Mouse (Mus musculus) erythroblast, adult 5-6 weeks (primary cell): ENCODE measurements around the gene Dnah7b. TPM values are rescaled to one million over a fixed set of nuclear protein-coding genes. Genes with fewer than 3 reads are reported as not detected.
"Not testable (repeated sequence)": the region's sequence is repeated elsewhere in the genome, so short reads cannot be mapped to it uniquely, and the experiment has no call there.

Source experiments
- ATAC-seq: replicated peaks from 2 replicates; pipeline ENCODE4 v1.8.0; 2016; ENCODE audit warnings: moderate number of reproducible peaks, mild to moderate bottlenecking, moderate TSS enrichment, inconsistent platforms; ENCODE audit not compliant: poor library complexity, low FRiP score, severe bottlenecking
- total RNA-seq, 2 experiments: library from RNA; stranded (forward) in 1 of 2; stranded (reverse) in 1 of 2; fragments of 150-400 nt in 1 of 2; fragments of 200-764, 138-1000 nt in 1 of 2; gene quantifications; 2 replicates each; pipeline versions ENCODE4 v1.2.3 to v1.2.4; 2015 to 2017; ENCODE audit warnings: low replicate concordance in 2 of 2

The Dnah7b gene
- total RNA-seq, 2 experiments from 2014 or later: not detected

- not testable (repeated sequence) for ATAC-seq
These were observed 212.9 kb downstream of the Dnah7b start for GRCm38 (mm10) chr1:46278911-46279565.

DNA sequence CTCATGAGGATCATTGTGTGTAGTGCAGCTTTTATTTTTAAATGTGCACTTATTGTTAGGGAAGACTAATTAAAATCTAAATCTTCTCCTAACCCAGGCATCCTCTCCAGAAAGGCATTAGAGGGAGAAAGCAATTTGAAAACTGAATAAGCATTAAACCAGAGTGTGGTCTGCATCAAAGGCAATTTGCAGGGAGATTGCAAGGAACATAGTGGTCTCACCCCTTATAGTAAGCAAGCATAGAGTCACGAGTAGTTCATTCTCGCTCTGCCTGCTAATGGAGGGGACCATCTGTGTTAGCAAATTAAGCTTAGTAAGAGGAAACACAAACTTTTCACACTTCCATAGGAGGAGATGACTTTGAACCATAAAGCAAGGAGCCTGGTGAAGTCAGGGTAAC, 228.3 kb downstream of the Dnah7b start:
- not testable (repeated sequence) for ATAC-seq

- not testable (repeated sequence) for ATAC-seq
These were observed 259.8 kb downstream of the Dnah7b start for GRCm38 (mm10) chr1:46325942-46326341.

DNA sequence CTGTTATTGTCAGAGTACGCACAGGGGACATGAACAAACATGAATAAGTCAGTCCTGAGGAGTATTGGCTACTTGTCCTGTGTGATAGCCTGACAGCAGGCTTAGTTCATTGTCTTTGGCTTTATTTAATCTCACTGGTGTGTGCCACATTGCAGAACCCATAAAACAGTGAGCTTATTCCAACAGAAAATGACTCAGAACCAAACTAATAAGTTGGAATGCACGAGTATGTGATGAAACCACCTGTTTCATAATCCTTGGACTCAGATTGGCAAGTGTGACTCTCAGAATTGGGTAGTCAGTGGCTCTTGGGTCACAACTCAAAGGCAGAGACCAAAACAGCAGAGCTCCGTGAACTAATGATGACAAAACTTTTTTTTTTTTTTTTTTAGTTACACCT, 279.2 kb downstream of the Dnah7b start:
- ATAC-seq: not testable (repeated sequence)

- not testable (repeated sequence) for ATAC-seq
These were observed 314.5 kb downstream of the Dnah7b start for GRCm38 (mm10) chr1:46380641-46381040.

- not testable (repeated sequence) for ATAC-seq
These were observed 328.7 kb downstream of the Dnah7b start for GRCm38 (mm10) chr1:46394681-46395297.

DNA sequence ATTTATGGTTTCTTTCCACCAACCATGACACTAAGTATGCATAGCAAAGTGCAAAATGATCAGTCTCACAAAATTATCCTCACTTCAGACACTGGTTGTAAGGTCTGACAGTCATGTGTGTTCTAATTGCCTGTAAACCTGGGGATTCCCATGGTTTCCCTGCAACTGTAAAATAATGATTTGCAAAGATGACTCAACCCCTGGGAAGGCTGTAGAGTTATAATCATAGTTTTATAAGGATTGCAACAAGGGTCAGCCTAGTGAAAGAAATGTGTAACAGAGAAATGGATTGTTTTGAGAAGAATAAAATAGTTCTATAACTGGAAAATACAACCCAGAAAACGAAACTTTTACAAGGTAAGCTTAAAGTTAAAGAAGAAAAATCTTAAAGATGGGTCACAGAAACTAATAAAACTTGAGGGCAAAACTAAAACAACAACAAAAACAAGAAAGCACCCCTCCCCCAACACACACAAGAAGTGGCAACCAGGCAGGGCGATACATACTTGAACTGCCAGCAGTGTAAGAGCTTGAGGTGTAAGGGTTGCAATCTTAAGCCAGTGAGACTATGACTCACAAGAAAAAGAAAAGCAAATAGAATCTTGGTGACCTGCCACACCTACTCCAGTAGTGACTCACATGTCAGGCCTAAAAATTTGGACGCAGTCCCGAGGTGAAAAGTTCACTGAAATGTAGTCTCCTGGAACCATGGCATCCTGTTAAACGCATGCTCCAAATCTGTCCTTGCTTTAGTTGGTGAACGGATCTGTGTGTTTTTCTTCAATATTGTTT, 342.4 kb downstream of the Dnah7b start:
- no peak for ATAC-seq

- ATAC-seq: not testable (repeated sequence)
These were observed 348.7 kb downstream of the Dnah7b start for GRCm38 (mm10) chr1:46414798-46415197.

DNA sequence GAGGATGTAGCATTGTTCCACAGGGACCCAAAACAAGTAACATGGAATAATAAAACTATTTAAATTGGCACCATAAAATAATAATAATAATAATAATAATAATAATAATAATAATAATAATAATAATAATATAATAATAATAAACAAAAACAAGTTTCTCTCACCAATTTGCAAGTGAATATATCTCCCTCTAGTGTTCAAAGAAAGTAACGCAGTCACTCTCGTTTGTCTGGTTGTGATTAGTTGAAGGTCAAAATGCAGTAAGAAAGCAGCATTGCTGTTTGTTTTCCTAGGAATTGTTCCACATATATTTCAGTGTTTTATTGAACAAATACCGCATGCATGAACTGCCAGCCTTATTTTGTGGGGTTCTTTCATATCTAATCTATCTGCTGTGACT, 350.8 kb downstream of the Dnah7b start:
- ATAC-seq: not testable (repeated sequence)

- ATAC-seq: not testable (repeated sequence)
These were observed 352.9 kb downstream of the Dnah7b start for GRCm38 (mm10) chr1:46418966-46419365.

Other genes starting within 250 kb of the Dnah7b start
- not detected in 2 replicates for gene Gm5269, start 176.0 kb upstream of the Dnah7b start, total RNA-seq (2015; ENCODE audit: low replicate concordance)
- not detected in 2 replicates for gene Gm5269, start 176.0 kb upstream of the Dnah7b start, total RNA-seq (2017; ENCODE audit: low replicate concordance)
- gene Slc40a1, start 139.8 kb upstream of the Dnah7b start, total RNA-seq (2015; ENCODE audit: low replicate concordance): 91.3 and 128 TPM in 2 replicates
- 101 and 135 TPM in 2 replicates for gene Slc40a1, start 139.8 kb upstream of the Dnah7b start, total RNA-seq (2017; ENCODE audit: low replicate concordance)